Mouse (Mus musculus): ENCODE measurements around the gene Noxa1. TPM values are rescaled to one million over a fixed set of nuclear protein-coding genes. Genes with fewer than 3 reads are reported as not detected.

The Noxa1 gene
- polyA plus RNA-seq, 1 experiment = not detected

GRCm38 (mm10) chr2:25128072-25128471, 33.1 kb upstream of the Noxa1 start:
- Histone ChIP-seq H3K27me3 (ENCODE audit: control insufficient read depth, insufficient read depth, insufficient read length) (peaks cover 6% of the 10 kb centered on the region), H3K4me3 (ENCODE audit: insufficient read depth, poor library complexity, severe bottlenecking) (no peak overlapping the region), H3ac (ENCODE audit: control insufficient read depth, insufficient read length, low read depth) (no peak overlapping the region), H3K36me3 (ENCODE audit: control insufficient read depth, insufficient read depth) (no peaks in the 10 kb centered on the region), H3K79me2 (ENCODE audit: control insufficient read depth, insufficient read depth) (no peaks in the 10 kb centered on the region), H3K79me3 (ENCODE audit: low read depth) (no peaks in the 10 kb centered on the region)
- TF ChIP-seq FOSL1 (IDR thresholded peaks at IDR 0.05; ENCODE audit: insufficient read depth, low read length, poor library complexity, severe bottlenecking) = no peak
- TF ChIP-seq CEBPB (IDR thresholded peaks at IDR 0.05; ENCODE audit: low read depth) = no peak
- TF ChIP-seq MYOD1 (IDR thresholded peaks at IDR 0.05; ENCODE audit: control insufficient read depth, insufficient read length, low read depth) = no peak
- no peak for TF ChIP-seq USF1 (IDR thresholded peaks at IDR 0.05; ENCODE audit: low read depth)
- no peak for TF ChIP-seq MYOG (IDR thresholded peaks at IDR 0.05; ENCODE audit: control insufficient read depth, extremely low read depth, insufficient read length)
- TF ChIP-seq MAX (IDR thresholded peaks at IDR 0.05) = no peak
- TF ChIP-seq CTCF (IDR thresholded peaks at IDR 0.05; ENCODE audit: control insufficient read depth, insufficient read depth, insufficient read length) = no peak

- H3K79me3 ChIP-seq (ENCODE audit: low read depth) = no peaks in the 10 kb centered on the region
- H3ac ChIP-seq (ENCODE audit: control insufficient read depth, insufficient read length, low read depth) = no peak overlapping the region
- TF ChIP-seq CTCF (IDR thresholded peaks at IDR 0.05; ENCODE audit: control insufficient read depth, insufficient read depth, insufficient read length) (peak; percentile 85), MYOD1 (IDR thresholded peaks at IDR 0.05; ENCODE audit: control insufficient read depth, insufficient read length, low read depth) (no peak)
- peaks cover 6% of the 10 kb centered on the region for H3K27me3 ChIP-seq (ENCODE audit: control insufficient read depth, insufficient read depth, insufficient read length)
- H3K4me3 ChIP-seq (ENCODE audit: insufficient read depth, poor library complexity, severe bottlenecking) = no peak overlapping the region
- no peaks in the 10 kb centered on the region for H3K36me3 ChIP-seq (ENCODE audit: control insufficient read depth, insufficient read depth)
- no peaks in the 10 kb centered on the region for H3K79me2 ChIP-seq (ENCODE audit: control insufficient read depth, insufficient read depth)
These were observed 32.3 kb upstream of the Noxa1 start for GRCm38 (mm10) chr2:25127206-25127605.

- Histone ChIP-seq H3K79me2 (ENCODE audit: control insufficient read depth, insufficient read depth) (no peaks in the 10 kb centered on the region), H3K4me3 (ENCODE audit: insufficient read depth, poor library complexity, severe bottlenecking) (no peak overlapping the region), H3K79me3 (ENCODE audit: low read depth) (no peaks in the 10 kb centered on the region), H3ac (ENCODE audit: control insufficient read depth, insufficient read length, low read depth) (no peak overlapping the region), H3K36me3 (ENCODE audit: control insufficient read depth, insufficient read depth) (no peaks in the 10 kb centered on the region), H3K27me3 (ENCODE audit: control insufficient read depth, insufficient read depth, insufficient read length) (peaks cover 4% of the 10 kb centered on the region)
- TF ChIP-seq CTCF (IDR thresholded peaks at IDR 0.05; ENCODE audit: control insufficient read depth, insufficient read depth, insufficient read length) (no peak), USF1 (IDR thresholded peaks at IDR 0.05; ENCODE audit: low read depth) (no peak), MAX (IDR thresholded peaks at IDR 0.05) (no peak), MYOD1 (IDR thresholded peaks at IDR 0.05; ENCODE audit: control insufficient read depth, insufficient read length, low read depth) (no peak), FOSL1 (IDR thresholded peaks at IDR 0.05; ENCODE audit: insufficient read depth, low read length, poor library complexity, severe bottlenecking) (no peak), MYOG (IDR thresholded peaks at IDR 0.05; ENCODE audit: control insufficient read depth, extremely low read depth, insufficient read length) (no peak), CEBPB (IDR thresholded peaks at IDR 0.05; ENCODE audit: low read depth) (no peak)
These were observed 31.4 kb upstream of the Noxa1 start for GRCm38 (mm10) chr2:25126011-25127010.

- H3ac ChIP-seq (ENCODE audit: control insufficient read depth, insufficient read length, low read depth) = no peak overlapping the region
- H3K4me3 ChIP-seq (ENCODE audit: insufficient read depth, poor library complexity, severe bottlenecking) = no peak overlapping the region
- H3K27me3 ChIP-seq (ENCODE audit: control insufficient read depth, insufficient read depth, insufficient read length) = no peaks in the 10 kb centered on the region
- TF ChIP-seq FOSL1 (IDR thresholded peaks at IDR 0.05; ENCODE audit: insufficient read depth, low read length, poor library complexity, severe bottlenecking) (no peak), CEBPB (IDR thresholded peaks at IDR 0.05; ENCODE audit: low read depth) (no peak), MYOG (IDR thresholded peaks at IDR 0.05; ENCODE audit: control insufficient read depth, extremely low read depth, insufficient read length) (no peak), USF1 (IDR thresholded peaks at IDR 0.05; ENCODE audit: low read depth) (no peak), MAX (IDR thresholded peaks at IDR 0.05) (no peak), MYOD1 (IDR thresholded peaks at IDR 0.05; ENCODE audit: control insufficient read depth, insufficient read length, low read depth) (no peak), CTCF (IDR thresholded peaks at IDR 0.05; ENCODE audit: control insufficient read depth, insufficient read depth, insufficient read length) (no peak)
- H3K79me2 ChIP-seq (ENCODE audit: control insufficient read depth, insufficient read depth) = no peaks in the 10 kb centered on the region
- H3K36me3 ChIP-seq (ENCODE audit: control insufficient read depth, insufficient read depth) = no peaks in the 10 kb centered on the region
- no peaks in the 10 kb centered on the region for H3K79me3 ChIP-seq (ENCODE audit: low read depth)
These were observed 30.2 kb upstream of the Noxa1 start for GRCm38 (mm10) chr2:25125146-25125545.

- no peaks in the 10 kb centered on the region for H3K79me3 ChIP-seq (ENCODE audit: low read depth)
- H3K36me3 ChIP-seq (ENCODE audit: control insufficient read depth, insufficient read depth) = no peaks in the 10 kb centered on the region
- no peak overlapping the region for H3ac ChIP-seq (ENCODE audit: control insufficient read depth, insufficient read length, low read depth)
- no peak for TF ChIP-seq CTCF (IDR thresholded peaks at IDR 0.05; ENCODE audit: control insufficient read depth, insufficient read depth, insufficient read length)
- no peak for TF ChIP-seq USF1 (IDR thresholded peaks at IDR 0.05; ENCODE audit: low read depth)
- TF ChIP-seq FOSL1 (IDR thresholded peaks at IDR 0.05; ENCODE audit: insufficient read depth, low read length, poor library complexity, severe bottlenecking) = no peak
- no peak for TF ChIP-seq MYOG (IDR thresholded peaks at IDR 0.05; ENCODE audit: control insufficient read depth, extremely low read depth, insufficient read length)
- no peak for TF ChIP-seq MAX (IDR thresholded peaks at IDR 0.05)
- no peak for TF ChIP-seq MYOD1 (IDR thresholded peaks at IDR 0.05; ENCODE audit: control insufficient read depth, insufficient read length, low read depth)
- no peak for TF ChIP-seq CEBPB (IDR thresholded peaks at IDR 0.05; ENCODE audit: low read depth)
- H3K27me3 ChIP-seq (ENCODE audit: control insufficient read depth, insufficient read depth, insufficient read length) = no peaks in the 10 kb centered on the region
- no peaks in the 10 kb centered on the region for H3K79me2 ChIP-seq (ENCODE audit: control insufficient read depth, insufficient read depth)
- H3K4me3 ChIP-seq (ENCODE audit: insufficient read depth, poor library complexity, severe bottlenecking) = no peak overlapping the region
These were observed 29.5 kb upstream of the Noxa1 start for GRCm38 (mm10) chr2:25124411-25124810.

All from C2C12 (cell line).